Mouse (Mus musculus) thymus, postnatal 10 days (tissue): ENCODE data around the gene Ncoa7.
"Not testable (repeated sequence)": the region's sequence is repeated elsewhere in the genome, so short reads cannot be mapped to it uniquely, and the experiment has no call there.

ENCODE experiments used
- DNase-seq, 2 experiments: peaks; one replicate each; pipeline ENCODE4 v3.0.0; 2021; ENCODE audit warnings: low spot score in 2 of 2

The Ncoa7 gene

GRCm38 (mm10) chr10:30787684-30788339 lies 15.3 kb downstream of the Ncoa7 start:
- DNase-seq: no peak

- no peak for DNase-seq
Measured at GRCm38 (mm10) chr10:30786103-30786754, 16.9 kb downstream of the Ncoa7 start.

GRCm38 (mm10) chr10:30780921-30781320 lies 22.2 kb downstream of the Ncoa7 start:
- not testable (repeated sequence) for DNase-seq

GRCm38 (mm10) chr10:30778240-30778639 lies 24.9 kb downstream of the Ncoa7 start:
- no peak for DNase-seq

GRCm38 (mm10) chr10:30775987-30776386 lies 27.1 kb downstream of the Ncoa7 start:
- DNase-seq: no peak

- no peak for DNase-seq
Measured at GRCm38 (mm10) chr10:30775568-30775967, 27.6 kb downstream of the Ncoa7 start.

- DNase-seq: no peak
Measured at GRCm38 (mm10) chr10:30774396-30774795, 28.7 kb downstream of the Ncoa7 start.

- no peak for DNase-seq
Measured at GRCm38 (mm10) chr10:30773181-30773580, 29.9 kb downstream of the Ncoa7 start.

GRCm38 (mm10) chr10:30771417-30772158 lies 31.5 kb downstream of the Ncoa7 start:
- no peak for DNase-seq

GRCm38 (mm10) chr10:30768820-30769219 lies 34.3 kb downstream of the Ncoa7 start:
- no peak for DNase-seq

- no peak for DNase-seq
Measured at GRCm38 (mm10) chr10:30768250-30768649, 34.9 kb downstream of the Ncoa7 start.

- DNase-seq: no peak
Measured at GRCm38 (mm10) chr10:30763179-30763770, 39.9 kb downstream of the Ncoa7 start.

GRCm38 (mm10) chr10:30762284-30762964 lies 40.7 kb downstream of the Ncoa7 start:
- DNase-seq: no peak

GRCm38 (mm10) chr10:30759360-30760147 lies 43.6 kb downstream of the Ncoa7 start:
- DNase-seq: no peak

GRCm38 (mm10) chr10:30756064-30756463 lies 47.1 kb downstream of the Ncoa7 start:
- DNase-seq: no peak

GRCm38 (mm10) chr10:30754825-30755457 lies 48.2 kb downstream of the Ncoa7 start:
- DNase-seq: no peak

GRCm38 (mm10) chr10:30754082-30754481 lies 49.0 kb downstream of the Ncoa7 start:
- no peak for DNase-seq

GRCm38 (mm10) chr10:30752485-30752884 lies 50.6 kb downstream of the Ncoa7 start:
- DNase-seq: no peak

- no peak for DNase-seq
Measured at GRCm38 (mm10) chr10:30751586-30751985, 51.5 kb downstream of the Ncoa7 start.

GRCm38 (mm10) chr10:30749807-30750206 lies 53.3 kb downstream of the Ncoa7 start:
- DNase-seq: no peak
